Mouse (Mus musculus) inflammation-experienced regulatory T-cells, adult 16 weeks (primary cell): ENCODE data around the gene 9330182L06Rik. TPM values are rescaled to one million over a fixed set of nuclear protein-coding genes. Genes with fewer than 3 reads are reported as not detected.

Experiments
- polyA plus RNA-seq: library from polyadenylated mRNA; unstranded; fragments of 100-300 nt; shearing (Covaris generic); gene quantifications from one replicate; pipeline ENCODE4 v1.2.1, GENCODE M21; 2017

9330182L06Rik gene
- polyA plus RNA-seq, result not detected

DNA sequence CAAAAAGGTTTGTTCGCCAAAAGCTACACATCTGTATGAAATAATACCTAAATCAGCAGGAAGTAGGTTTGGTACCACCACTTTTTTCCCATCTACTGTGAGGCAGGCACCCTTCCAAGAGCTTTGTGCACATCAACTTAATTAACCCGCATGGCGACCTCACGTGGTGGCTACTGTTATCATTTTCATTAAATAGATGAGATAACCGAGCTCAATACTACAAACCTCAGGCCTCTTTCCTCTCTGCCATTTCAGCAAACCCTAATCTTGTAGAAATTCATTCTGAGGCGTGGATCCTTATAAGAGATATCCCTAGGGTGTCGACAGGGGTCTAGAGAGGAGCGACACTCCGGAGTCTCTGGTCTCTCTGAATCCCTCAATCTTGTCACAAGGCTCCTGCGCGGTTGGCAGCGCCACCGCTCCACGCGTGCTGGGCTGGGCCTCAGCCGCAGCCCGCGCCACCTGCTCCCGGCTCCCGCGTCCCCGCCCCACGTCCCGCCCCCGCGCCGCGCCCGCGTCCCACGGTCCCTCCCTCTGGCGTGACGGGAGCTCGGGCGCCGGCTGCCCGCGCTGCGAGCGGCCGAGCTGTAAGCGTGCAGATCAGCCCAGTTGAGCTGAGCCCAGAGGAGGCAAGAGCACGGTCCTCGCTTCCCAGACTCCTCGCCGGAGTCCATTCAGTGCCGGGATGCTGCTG, at the start of gene 9330182L06Rik:
9330182L06Rik (plus strand) TSS at position 533 of the 694 bp plus-strand sequence.

Other genes starting within 250 kb of the 9330182L06Rik start
- gene Tmem243, start 165.4 kb upstream of the 9330182L06Rik start, polyA plus RNA-seq, result 30.4 TPM
- 112 TPM for gene Dmtf1, start 104.3 kb upstream of the 9330182L06Rik start, polyA plus RNA-seq